ENCODE assay signal across 38 mouse cellular contexts in genomic region chr2:122372067-122372466, GRCm38 (mm10). TPM values are rescaled to one million over a fixed set of nuclear protein-coding genes. Genes with fewer than 3 reads are reported as not detected.
"Had no signal": no experiment of that assay in that cellular context is flagged by ENCODE, and none has a peak within 500 bp of the region (broad histone marks: within the 10 kb centered on the region; RNA-seq: fewer than 3 reads in every experiment).

No protein-coding gene starts in this region.

- H3K27me3 ChIP-seq: hindbrain, embryonic 15.5 days; intestine, embryonic 15.5 days had no signal

- H3K9me3 ChIP-seq: heart, embryonic 13.5 days; heart, embryonic 15.5 days; hindbrain, embryonic 13.5 days; hindbrain, embryonic 15.5 days; intestine, embryonic 15.5 days; limb, embryonic 13.5 days; limb, embryonic 15.5 days; liver, embryonic 12.5 days had no signal

- DNase-seq: gastrocnemius, adult 2 months; gastrocnemius, postnatal 10 days; gastrocnemius, postnatal 25 days; heart, adult 18-20 months; heart, postnatal 14 days; heart, postnatal 36 days; kidney, adult 18-20 months; kidney, adult 8-10 months; kidney, postnatal 14 days; kidney, postnatal 36 days; layer of hippocampus, adult 9-11 months; layer of hippocampus, postnatal 36 days; left cerebral cortex, postnatal 4 days had no signal

- H3K4me2 ChIP-seq: heart, embryonic 11.5 days; heart, embryonic 13.5 days; heart, embryonic 15.5 days; hindbrain, embryonic 13.5 days; hindbrain, embryonic 15.5 days; intestine, embryonic 15.5 days; limb, embryonic 13.5 days; limb, embryonic 15.5 days; liver, embryonic 12.5 days had no signal

- H3K4me3 ChIP-seq: gastrocnemius, adult 2 months; heart, embryonic 13.5 days; heart, embryonic 15.5 days; hindbrain, embryonic 13.5 days; hindbrain, embryonic 15.5 days; intestine, embryonic 15.5 days; limb, embryonic 13.5 days; limb, embryonic 15.5 days; liver, embryonic 12.5 days had no signal

- H3K36me3 ChIP-seq: heart, embryonic 13.5 days; heart, embryonic 15.5 days; hindbrain, embryonic 13.5 days; hindbrain, embryonic 15.5 days; intestine, embryonic 15.5 days; limb, embryonic 13.5 days; limb, embryonic 15.5 days; liver, embryonic 12.5 days had no signal

RNA-seq across cellular contexts. Expression of gene Slc28a2, which starts 54.2 kb away (rescaled TPM):
- total RNA-seq: layer of hippocampus, postnatal 14 days; layer of hippocampus, postnatal 36 days; left cerebral cortex, postnatal 25 days had no signal
- polyA plus RNA-seq: hindbrain, embryonic 11.5 days; limb, embryonic 11.5 days had no signal

RNA-seq across cellular contexts. Expression of gene Duox1, which starts 56.6 kb away (rescaled TPM):
- total RNA-seq: granulocyte monocyte progenitor cell, adult 5-6 weeks; hematopoietic stem cell, adult 5-6 weeks; layer of hippocampus, adult 18-20 months; layer of hippocampus, adult 8-10 months; layer of hippocampus, postnatal 14 days; layer of hippocampus, postnatal 36 days; left cerebral cortex, adult 18-20 months; liver, adult 2 months had no signal
- polyA plus RNA-seq: heart, embryonic 11.5 days; heart, embryonic 13.5 days; heart, postnatal 0 days; inflammation-experienced regulatory T-cells, adult 6 months; intestine, postnatal 0 days; kidney, embryonic 14.5 days; liver, adult 2 months; liver, embryonic 12.5 days; liver, embryonic 14.5 days; liver, embryonic 16.5 days had no signal

RNA-seq across cellular contexts. Expression of gene Duoxa1, which starts 58.5 kb away (rescaled TPM):
- total RNA-seq: hematopoietic stem cell, adult 5-6 weeks; layer of hippocampus, adult 8-10 months; layer of hippocampus, postnatal 14 days; layer of hippocampus, postnatal 36 days; left cerebral cortex, postnatal 25 days; liver, adult 2 months had no signal
- polyA plus RNA-seq: heart, embryonic 11.5 days; heart, embryonic 15.5 days; heart, postnatal 0 days; hindbrain, embryonic 11.5 days; inflammation-experienced regulatory T-cells, adult 6 months; intestine, embryonic 15.5 days; intestine, postnatal 0 days; kidney, embryonic 14.5 days; liver, adult 2 months; liver, embryonic 12.5 days; liver, embryonic 14.5 days; liver, embryonic 16.5 days had no signal
